Mouse (Mus musculus) forebrain, embryonic 11.5 days (tissue): ENCODE results near the gene Mme. TPM values are rescaled to one million over a fixed set of nuclear protein-coding genes. Genes with fewer than 3 reads are reported as not detected.

Experiments
- ATAC-seq: fragments of 200-750 bp; cut with Nextera tagmentation; replicated peaks from 2 replicates; pipeline ENCODE4 v1.8.0; 2017; ENCODE audit warnings: moderate TSS enrichment; ENCODE audit not compliant: low FRiP score
- DNase-seq: peaks from one replicate; pipeline ENCODE4 v3.0.0-alpha.2; 2017; ENCODE audit warnings: low spot score
- H3K27ac ChIP-seq: fragments of 300-500 bp; sonication (generic); 2 replicates; pipeline ENCODE4 v1.5.1; 2014; ENCODE audit warnings: low read depth, low read length
- H3K27me3 ChIP-seq: fragments of 300-500 bp; sonication (generic); 2 replicates; pipeline ENCODE4 v1.6.1; 2014; ENCODE audit warnings: mild to moderate bottlenecking, low read length, mixed read lengths; ENCODE audit not compliant: control insufficient read depth, insufficient read depth
- H3K36me3 ChIP-seq: fragments of 300-500 bp; sonication (generic); 2 replicates; pipeline ENCODE4 v1.6.1; 2014; ENCODE audit warnings: mild to moderate bottlenecking, low read length, moderate library complexity, mixed read lengths; ENCODE audit not compliant: control insufficient read depth, insufficient read depth
- H3K4me1 ChIP-seq: fragments of 300-500 bp; sonication (generic); replicated peaks from 2 replicates; pipeline ENCODE4 v1.6.1; 2014; ENCODE audit warnings: low read length, mixed read lengths; ENCODE audit not compliant: control insufficient read depth, insufficient read depth
- H3K4me2 ChIP-seq: fragments of 300-500 bp; sonication (generic); 2 replicates; pipeline ENCODE4 v1.6.1; 2014; ENCODE audit warnings: low read depth, mild to moderate bottlenecking, low read length, moderate library complexity, mixed read lengths; ENCODE audit not compliant: severe bottlenecking
- H3K4me3 ChIP-seq: fragments of 300-500 bp; sonication (generic); 2 replicates; pipeline ENCODE4 v1.5.1; 2014; ENCODE audit warnings: low read depth, low read length
- H3K9ac ChIP-seq: fragments of 300-500 bp; sonication (generic); 2 replicates; pipeline ENCODE4 v1.6.1; 2014; ENCODE audit warnings: low read length
- H3K9me3 ChIP-seq: fragments of 300-500 bp; sonication (generic); 2 replicates; pipeline ENCODE4 v1.6.1; 2016; ENCODE audit warnings: low read length, mixed read lengths; ENCODE audit not compliant: control insufficient read depth
- WGBS: fragments of 180-500 bp; shearing (Covaris S2); extraction: QIAGEN DNeasy Blood & Tissue Kit; methylation state at CpG from one replicate; pipeline ENCODE4 v1.1.7; 2014; 5-methylcytosine and 5-hydroxymethylcytosine counted together
- polyA plus RNA-seq: library from polyadenylated mRNA; unstranded; fragments of >200 nt; fragmentation: Nextera tagmentation; extraction: Ambion mirVana; gene quantifications from 2 replicates; pipeline ENCODE4 v1.2.1, GENCODE M21; 2014

Mme gene
- polyA plus RNA-seq: 14.2 and 15.2 TPM in 2 replicates

- no peaks in the 10 kb centered on the region for H3K27me3 ChIP-seq
- no peak within 1 kb of the TSS for H3K4me2 ChIP-seq
- H3K9ac ChIP-seq: no peak within 1 kb of the TSS
- no peak within 1 kb of the TSS for H3K27ac ChIP-seq
- no peaks in the 10 kb centered on the region for H3K4me1 ChIP-seq
- 86% methylated on average over 7 of the region's 7 CpGs for WGBS
- DNase-seq (no peak), ATAC-seq (no peak)
- no peak within 1 kb of the TSS for H3K4me3 ChIP-seq
- H3K36me3 ChIP-seq: no peaks in the 10 kb centered on the region
- no peaks in the 10 kb centered on the region for H3K9me3 ChIP-seq
Measured at GRCm38 (mm10) chr3:63241099-63241587, at the start of gene Mme. Gene Mme (plus strand): TSS chr3:63241537.

- H3K4me1 ChIP-seq: no peaks in the 10 kb centered on the region
- no peak overlapping the region for H3K4me2 ChIP-seq
- ATAC-seq (no peak), DNase-seq (no peak)
- H3K9ac ChIP-seq: no peak overlapping the region
- no peak overlapping the region for H3K27ac ChIP-seq
- WGBS: 91% methylated on average over 3 of the region's 3 CpGs
- H3K36me3 ChIP-seq: no peaks in the 10 kb centered on the region
- H3K27me3 ChIP-seq: no peaks in the 10 kb centered on the region
- no peak overlapping the region for H3K4me3 ChIP-seq
- H3K9me3 ChIP-seq: no peaks in the 10 kb centered on the region
Measured at GRCm38 (mm10) chr3:63196565-63196964, 44.8 kb upstream of the Mme start.

- no peak overlapping the region for H3K4me3 ChIP-seq
- no peaks in the 10 kb centered on the region for H3K4me1 ChIP-seq
- H3K27ac ChIP-seq: no peak overlapping the region
- ATAC-seq (no peak), DNase-seq (no peak)
- no peaks in the 10 kb centered on the region for H3K9me3 ChIP-seq
- H3K36me3 ChIP-seq: no peaks in the 10 kb centered on the region
- H3K4me2 ChIP-seq: no peak overlapping the region
- H3K9ac ChIP-seq: no peak overlapping the region
- 98% methylated on average over 2 of the region's 2 CpGs for WGBS
- H3K27me3 ChIP-seq: no peaks in the 10 kb centered on the region
Measured at GRCm38 (mm10) chr3:63198026-63198425, 43.3 kb upstream of the Mme start.

GRCm38 (mm10) chr3:63221867-63222591, 19.3 kb upstream of the Mme start:
- Histone ChIP-seq H3K36me3 (no peaks in the 10 kb centered on the region), H3K4me2 (no peak overlapping the region), H3K27ac (no peak overlapping the region), H3K4me3 (no peak overlapping the region), H3K9me3 (no peaks in the 10 kb centered on the region), H3K27me3 (no peaks in the 10 kb centered on the region), H3K9ac (no peak overlapping the region), H3K4me1 (no peaks in the 10 kb centered on the region)
- ATAC-seq (no peak), DNase-seq (no peak)
- WGBS: 91% methylated on average over 4 of the region's 4 CpGs

- no peaks in the 10 kb centered on the region for H3K4me1 ChIP-seq
- ATAC-seq: no peak
- WGBS: 29% methylated on average over 1 of the region's 1 CpGs
- H3K36me3 ChIP-seq: no peaks in the 10 kb centered on the region
- no peak overlapping the region for H3K4me2 ChIP-seq
- no peak for DNase-seq
- no peak overlapping the region for H3K9ac ChIP-seq
- no peaks in the 10 kb centered on the region for H3K9me3 ChIP-seq
- H3K27me3 ChIP-seq: no peaks in the 10 kb centered on the region
- no peak overlapping the region for H3K27ac ChIP-seq
- H3K4me3 ChIP-seq: no peak overlapping the region
Measured at GRCm38 (mm10) chr3:63223676-63224075, 17.7 kb upstream of the Mme start.

GRCm38 (mm10) chr3:63235957-63236356, 5.4 kb upstream of the Mme start:
- no peak for DNase-seq
- Histone ChIP-seq H3K36me3 (no peaks in the 10 kb centered on the region), H3K27me3 (no peaks in the 10 kb centered on the region), H3K4me1 (no peaks in the 10 kb centered on the region), H3K27ac (no peak overlapping the region), H3K9ac (no peak overlapping the region), H3K4me3 (no peak overlapping the region), H3K9me3 (no peaks in the 10 kb centered on the region), H3K4me2 (no peak overlapping the region)
- WGBS: 26% methylated on average over 2 of the region's 2 CpGs
- ATAC-seq: no peak

GRCm38 (mm10) chr3:63243721-63244120, 2.4 kb downstream of the Mme start:
- Histone ChIP-seq H3K4me1 (no peaks in the 10 kb centered on the region), H3K27me3 (no peaks in the 10 kb centered on the region), H3K9me3 (no peaks in the 10 kb centered on the region), H3K27ac (no peak overlapping the region), H3K36me3 (no peaks in the 10 kb centered on the region), H3K4me3 (no peak overlapping the region), H3K4me2 (no peak overlapping the region), H3K9ac (no peak overlapping the region)
- ATAC-seq (no peak), DNase-seq (no peak)

GRCm38 (mm10) chr3:63272091-63272490, 30.8 kb downstream of the Mme start:
- ATAC-seq: no peak

GRCm38 (mm10) chr3:63294316-63294715, 53.0 kb downstream of the Mme start:
- WGBS: 76% methylated on average over 6 of the region's 6 CpGs

More at GRCm38 (mm10) chr3:63272091-63272490, 30.8 kb downstream of the Mme start:
- no peak overlapping the region for H3K4me2 ChIP-seq
- no peaks in the 10 kb centered on the region for H3K27me3 ChIP-seq
- H3K27ac ChIP-seq: no peak overlapping the region
- WGBS: 96% methylated on average over 2 of the region's 2 CpGs
- H3K9ac ChIP-seq: no peak overlapping the region
- no peak overlapping the region for H3K4me3 ChIP-seq
- H3K9me3 ChIP-seq: no peaks in the 10 kb centered on the region
- H3K36me3 ChIP-seq: no peaks in the 10 kb centered on the region
- H3K4me1 ChIP-seq: no peaks in the 10 kb centered on the region
- no peak for DNase-seq

More at GRCm38 (mm10) chr3:63294316-63294715, 53.0 kb downstream of the Mme start:
- Histone ChIP-seq H3K4me3 (no peak overlapping the region), H3K36me3 (no peaks in the 10 kb centered on the region), H3K9ac (no peak overlapping the region), H3K9me3 (no peaks in the 10 kb centered on the region), H3K4me2 (no peak overlapping the region), H3K4me1 (no peaks in the 10 kb centered on the region), H3K27ac (no peak overlapping the region), H3K27me3 (no peaks in the 10 kb centered on the region; the same call in 1 of the 2 replicates)
- no peak for DNase-seq
- ATAC-seq: no peak
